Mouse (Mus musculus) neural tube, embryonic 13.5 days (tissue): ENCODE data around the gene Serpina3a. TPM values are rescaled to one million over a fixed set of nuclear protein-coding genes. Genes with fewer than 3 reads are reported as not detected.

Experiments
- ATAC-seq: fragments of 200-750 bp; cut with Nextera tagmentation; 2 replicates; pipeline ENCODE4 v1.8.0; 2017; ENCODE audit warnings: low read depth, mild to moderate bottlenecking, moderate TSS enrichment, moderate library complexity
- H3K27ac ChIP-seq: fragments of 300-500 bp; sonication (generic); replicated peaks from 2 replicates; pipeline ENCODE4 v1.5.1; 2015; ENCODE audit warnings: moderate library complexity, mild to moderate bottlenecking, inconsistent platforms
- H3K27me3 ChIP-seq: fragments of 300-500 bp; sonication (generic); 2 replicates; pipeline ENCODE4 v1.6.1; 2015; ENCODE audit warnings: mild to moderate bottlenecking, inconsistent platforms
- H3K36me3 ChIP-seq: fragments of 300-500 bp; sonication (generic); 2 replicates; pipeline ENCODE4 v1.6.1; 2015; ENCODE audit warnings: mild to moderate bottlenecking, inconsistent platforms
- H3K4me1 ChIP-seq: fragments of 300-500 bp; sonication (generic); replicated peaks from 2 replicates; pipeline ENCODE4 v1.6.1; 2015; ENCODE audit warnings: inconsistent platforms
- H3K4me2 ChIP-seq: fragments of 300-500 bp; sonication (generic); 2 replicates; pipeline ENCODE4 v1.6.1; 2015; ENCODE audit warnings: inconsistent platforms, mild to moderate bottlenecking, moderate library complexity
- H3K4me3 ChIP-seq: fragments of 300-500 bp; sonication (generic); 2 replicates; pipeline ENCODE4 v1.5.1; 2015; ENCODE audit warnings: mild to moderate bottlenecking, inconsistent platforms
- H3K9ac ChIP-seq: fragments of 300-500 bp; sonication (generic); 2 replicates; pipeline ENCODE4 v1.6.1; 2015; ENCODE audit warnings: moderate library complexity, mild to moderate bottlenecking, inconsistent platforms
- H3K9me3 ChIP-seq: fragments of 300-500 bp; sonication (generic); 2 replicates; pipeline ENCODE4 v1.6.1; 2016; ENCODE audit warnings: inconsistent platforms
- WGBS: fragments of 180-500 bp; shearing (Covaris S2); methylation state at CpG from one replicate; pipeline ENCODE4 v1.1.7; 2015; 5-methylcytosine and 5-hydroxymethylcytosine counted together
- polyA plus RNA-seq: library from polyadenylated mRNA; unstranded; fragments of >200 nt; fragmentation: Nextera tagmentation; extraction: Ambion mirVana; gene quantifications from 2 replicates; pipeline ENCODE4 v1.2.1, GENCODE M21; 2015

The Serpina3a gene
- polyA plus RNA-seq, 1 experiment from 2014 or later = not detected

- Histone ChIP-seq H3K4me1 (no peaks in the 10 kb centered on the region), H3K27ac (no peak overlapping the region), H3K4me3 (no peak overlapping the region), H3K27me3 (no peaks in the 10 kb centered on the region), H3K9me3 (no peaks in the 10 kb centered on the region), H3K36me3 (no peaks in the 10 kb centered on the region), H3K4me2 (no peak overlapping the region), H3K9ac (no peak overlapping the region)
- 83% methylated on average over 2 of the region's 2 CpGs for WGBS
- no peak for ATAC-seq
Observed at GRCm38 (mm10) chr12:104108507-104108906, 4.0 kb upstream of the Serpina3a start.

GRCm38 (mm10) chr12:104114921-104115579 is 2.5 kb downstream of the Serpina3a start:
- H3K4me2 ChIP-seq = no peak overlapping the region
- ATAC-seq = no peak
- H3K9me3 ChIP-seq = no peaks in the 10 kb centered on the region
- H3K4me3 ChIP-seq = no peak overlapping the region
- no peaks in the 10 kb centered on the region for H3K27me3 ChIP-seq
- H3K36me3 ChIP-seq = no peaks in the 10 kb centered on the region
- no peak overlapping the region for H3K27ac ChIP-seq
- WGBS = 66% methylated on average over 3 of the region's 3 CpGs
- no peak overlapping the region for H3K9ac ChIP-seq
- H3K4me1 ChIP-seq = no peaks in the 10 kb centered on the region

- no peak for ATAC-seq
- Histone ChIP-seq H3K4me1 (no peaks in the 10 kb centered on the region), H3K4me2 (no peak overlapping the region), H3K27me3 (no peaks in the 10 kb centered on the region), H3K27ac (no peak overlapping the region), H3K9ac (no peak overlapping the region), H3K9me3 (no peaks in the 10 kb centered on the region), H3K36me3 (no peaks in the 10 kb centered on the region), H3K4me3 (no peak overlapping the region)
- 86% methylated on average over 1 of the region's 1 CpGs for WGBS
Observed at GRCm38 (mm10) chr12:104123097-104123496, 10.6 kb downstream of the Serpina3a start.

GRCm38 (mm10) chr12:104123996-104124395 is 11.5 kb downstream of the Serpina3a start:
- Histone ChIP-seq H3K4me2 (no peak overlapping the region), H3K4me1 (no peaks in the 10 kb centered on the region), H3K36me3 (no peaks in the 10 kb centered on the region), H3K9ac (no peak overlapping the region), H3K27ac (no peak overlapping the region), H3K4me3 (no peak overlapping the region), H3K27me3 (no peaks in the 10 kb centered on the region), H3K9me3 (no peaks in the 10 kb centered on the region)
- ATAC-seq = no peak
- WGBS = 81% methylated on average over 2 of the region's 2 CpGs

GRCm38 (mm10) chr12:104125021-104125560 is 12.6 kb downstream of the Serpina3a start:
- H3K27me3 ChIP-seq = no peaks in the 10 kb centered on the region
- no peak overlapping the region for H3K27ac ChIP-seq
- H3K9me3 ChIP-seq = no peaks in the 10 kb centered on the region
- ATAC-seq = no peak
- no peak overlapping the region for H3K9ac ChIP-seq
- H3K4me3 ChIP-seq = no peak overlapping the region
- WGBS = 88% methylated on average over 5 of the region's 5 CpGs
- H3K36me3 ChIP-seq = no peaks in the 10 kb centered on the region
- H3K4me1 ChIP-seq = no peaks in the 10 kb centered on the region
- H3K4me2 ChIP-seq = no peak overlapping the region

- H3K36me3 ChIP-seq = no peaks in the 10 kb centered on the region
- no peak within 1 kb of the TSS for H3K4me2 ChIP-seq
- H3K4me3 ChIP-seq = no peak within 1 kb of the TSS
- ATAC-seq = no peak
- H3K9ac ChIP-seq = no peak within 1 kb of the TSS
- no peak within 1 kb of the TSS for H3K27ac ChIP-seq
- no peaks in the 10 kb centered on the region for H3K27me3 ChIP-seq
- H3K9me3 ChIP-seq = no peaks in the 10 kb centered on the region
- H3K4me1 ChIP-seq = no peaks in the 10 kb centered on the region
- WGBS = 82% methylated on average over 5 of the region's 5 CpGs
Observed at GRCm38 (mm10) chr12:104127696-104128095, 15.2 kb downstream of the Serpina3a start, which contains the start of gene Serpina3b. Serpina3b (plus strand) TSS chr12:104127996.

GRCm38 (mm10) chr12:104131041-104131440 is 18.5 kb downstream of the Serpina3a start:
- H3K36me3 ChIP-seq = no peaks in the 10 kb centered on the region
- no peak overlapping the region for H3K4me3 ChIP-seq
- no peak overlapping the region for H3K27ac ChIP-seq
- H3K4me1 ChIP-seq = no peaks in the 10 kb centered on the region
- no peak overlapping the region for H3K4me2 ChIP-seq
- H3K9ac ChIP-seq = no peak overlapping the region
- H3K9me3 ChIP-seq = no peaks in the 10 kb centered on the region
- no peak for ATAC-seq
- H3K27me3 ChIP-seq = no peaks in the 10 kb centered on the region

GRCm38 (mm10) chr12:104138216-104138615 is 25.7 kb downstream of the Serpina3a start:
- H3K4me3 ChIP-seq = no peak overlapping the region
- no peaks in the 10 kb centered on the region for H3K9me3 ChIP-seq
- H3K27ac ChIP-seq = no peak overlapping the region
- ATAC-seq = no peak
- H3K9ac ChIP-seq = no peak overlapping the region
- H3K4me2 ChIP-seq = no peak overlapping the region
- WGBS = 89% methylated on average over 2 of the region's 2 CpGs
- H3K27me3 ChIP-seq = no peaks in the 10 kb centered on the region
- no peaks in the 10 kb centered on the region for H3K36me3 ChIP-seq
- no peaks in the 10 kb centered on the region for H3K4me1 ChIP-seq

GRCm38 (mm10) chr12:104140543-104141103 is 28.1 kb downstream of the Serpina3a start:
- Histone ChIP-seq H3K4me3 (no peak overlapping the region), H3K27ac (no peak overlapping the region), H3K4me2 (no peak overlapping the region), H3K9me3 (no peaks in the 10 kb centered on the region), H3K4me1 (no peaks in the 10 kb centered on the region), H3K36me3 (no peaks in the 10 kb centered on the region), H3K27me3 (no peaks in the 10 kb centered on the region), H3K9ac (no peak overlapping the region)
- WGBS = 92% methylated on average over 4 of the region's 4 CpGs
- no peak for ATAC-seq

- H3K27ac ChIP-seq = no peak overlapping the region
- H3K9ac ChIP-seq = no peak overlapping the region
- H3K4me1 ChIP-seq = no peaks in the 10 kb centered on the region
- no peak for ATAC-seq
- H3K36me3 ChIP-seq = no peaks in the 10 kb centered on the region
- 93% methylated on average over 1 of the region's 1 CpGs for WGBS
- H3K27me3 ChIP-seq = no peaks in the 10 kb centered on the region
- no peaks in the 10 kb centered on the region for H3K9me3 ChIP-seq
- no peak overlapping the region for H3K4me3 ChIP-seq
- no peak overlapping the region for H3K4me2 ChIP-seq
Observed at GRCm38 (mm10) chr12:104141506-104141905, 29.0 kb downstream of the Serpina3a start.

- H3K4me2 ChIP-seq = no peak overlapping the region
- no peak for ATAC-seq
- no peaks in the 10 kb centered on the region for H3K4me1 ChIP-seq
- no peaks in the 10 kb centered on the region for H3K9me3 ChIP-seq
- H3K9ac ChIP-seq = no peak overlapping the region
- H3K4me3 ChIP-seq = no peak overlapping the region
- H3K36me3 ChIP-seq = no peaks in the 10 kb centered on the region
- no peak overlapping the region for H3K27ac ChIP-seq
- no peaks in the 10 kb centered on the region for H3K27me3 ChIP-seq
- 31% methylated on average over 1 of the region's 1 CpGs for WGBS
Observed at GRCm38 (mm10) chr12:104142427-104142826, 29.9 kb downstream of the Serpina3a start.

GRCm38 (mm10) chr12:104143286-104143685 is 30.8 kb downstream of the Serpina3a start:
- 76% methylated on average over 1 of the region's 1 CpGs for WGBS
- Histone ChIP-seq H3K9me3 (no peaks in the 10 kb centered on the region), H3K27me3 (no peaks in the 10 kb centered on the region), H3K36me3 (no peaks in the 10 kb centered on the region), H3K4me2 (no peak overlapping the region), H3K4me1 (no peaks in the 10 kb centered on the region), H3K9ac (no peak overlapping the region), H3K4me3 (no peak overlapping the region), H3K27ac (no peak overlapping the region)
- ATAC-seq = no peak

- WGBS = 86% methylated on average over 2 of the region's 2 CpGs
- H3K27me3 ChIP-seq = no peaks in the 10 kb centered on the region
- H3K4me3 ChIP-seq = no peak overlapping the region
Observed at GRCm38 (mm10) chr12:104145571-104145970, 33.0 kb downstream of the Serpina3a start.

More at GRCm38 (mm10) chr12:104145571-104145970, 33.0 kb downstream of the Serpina3a start:
- H3K9me3 ChIP-seq = no peaks in the 10 kb centered on the region
- H3K36me3 ChIP-seq = no peaks in the 10 kb centered on the region
- H3K4me2 ChIP-seq = no peak overlapping the region
- H3K27ac ChIP-seq = no peak overlapping the region
- no peaks in the 10 kb centered on the region for H3K4me1 ChIP-seq
- H3K9ac ChIP-seq = no peak overlapping the region
- ATAC-seq = no peak
